Mouse (Mus musculus): ENCODE measurements around the gene Olfr652.

GRCm38 (mm10) chr7:104560601-104561000 is at the start of gene Olfr652:
- TF ChIP-seq POLR2A (IDR thresholded peaks at IDR 0.05; ENCODE audit: control insufficient read depth in 1 of 2, insufficient read depth in 1 of 2, low read depth in 1 of 2, low read length in 2 of 2, poor library complexity in 1 of 2) (no peak), MAX (IDR thresholded peaks at IDR 0.05; ENCODE audit: low read length) (no peak), SIN3A (IDR thresholded peaks at IDR 0.05; ENCODE audit: low read length) (no peak), ZC3H11A (IDR thresholded peaks at IDR 0.05; ENCODE audit: low read depth, low read length) (no peak), TCF12 (IDR thresholded peaks at IDR 0.05; ENCODE audit: low read depth, low read length) (no peak), SMC3 (IDR thresholded peaks at IDR 0.05; ENCODE audit: low read depth, low read length) (no peak), CTCF (IDR thresholded peaks at IDR 0.05 in 2 of 3, conservative IDR thresholded peaks at IDR 0.05 in 1 of 3; ENCODE audit: control insufficient read depth in 1 of 3, insufficient read depth in 1 of 3, low read depth in 2 of 3, low read length in 3 of 3, poor library complexity in 1 of 3, severe bottlenecking in 1 of 3) (no peak)
